Mouse (Mus musculus) testis, adult 2 months (tissue): ENCODE measurements around the gene Zfp239. TPM values are rescaled to one million over a fixed set of nuclear protein-coding genes. Genes with fewer than 3 reads are reported as not detected.
A peak's percentile ranks its signal among the peaks of the same experiment; 100 is the strongest.

Source experiments
- H3K27ac ChIP-seq: fragments of 200-500 bp; 2 replicates; pipeline ENCODE4 v1.5.1; 2012; ENCODE audit warnings: low read depth, low read length; ENCODE audit not compliant: control insufficient read depth, insufficient read depth
- H3K27me3 ChIP-seq: fragments of 200-500 bp; 2 replicates; pipeline ENCODE4 v1.6.1; 2012; ENCODE audit warnings: mild to moderate bottlenecking, low read length, moderate library complexity; ENCODE audit not compliant: control insufficient read depth, insufficient read depth
- H3K36me3 ChIP-seq: fragments of 200-500 bp; 2 replicates; pipeline ENCODE4 v1.6.1; 2012; ENCODE audit warnings: mild to moderate bottlenecking, low read length; ENCODE audit not compliant: control insufficient read depth, insufficient read depth
- H3K4me1 ChIP-seq: fragments of 200-500 bp; 2 replicates; pipeline ENCODE4 v1.6.1; 2012; ENCODE audit warnings: low read length; ENCODE audit not compliant: control insufficient read depth, insufficient read depth
- H3K4me3 ChIP-seq: fragments of 200-500 bp; 2 replicates; pipeline ENCODE4 v1.5.1; 2012; ENCODE audit warnings: low read depth, mild to moderate bottlenecking, low read length, moderate library complexity, mixed read lengths; ENCODE audit not compliant: control insufficient read depth
- CTCF ChIP-seq: fragments of 200-500 bp; IDR thresholded peaks from 2 replicates; pipeline ENCODE4 v1.5.1; 2012; ENCODE audit warnings: low read depth, mild to moderate bottlenecking, inconsistent platforms, low read length, moderate library complexity; ENCODE audit not compliant: control insufficient read depth, insufficient read depth, insufficient replicate concordance
- POLR2A ChIP-seq: fragments of 200-500 bp; IDR thresholded peaks from 2 replicates; pipeline ENCODE4 v1.6.1; 2012; ENCODE audit warnings: low read depth, mild to moderate bottlenecking, inconsistent platforms, low read length, moderate library complexity; ENCODE audit not compliant: control insufficient read depth
- polyA plus RNA-seq: library from polyadenylated mRNA; depleted of rRNA; stranded (reverse); fragments of >200 nt; gene quantifications from 2 replicates; pipeline ENCODE4 v1.2.3, GENCODE M21; 2012

Zfp239 gene
- polyA plus RNA-seq, 1 experiment, result 4.6 TPM

GRCm38 (mm10) chr6:117880394-117880838 is 18.5 kb downstream of the Zfp239 start:
- TF ChIP-seq CTCF, result no peak
- TF ChIP-seq POLR2A, result no peak
- Histone ChIP-seq H3K4me1 (peaks cover 3% of the 10 kb centered on the region; the same call in 1 of the 2 replicates), H3K27me3 (no peaks in the 10 kb centered on the region), H3K27ac (peak overlapping the region; percentile 24; the same call in 1 of the 2 replicates), H3K4me3 (no peak overlapping the region), H3K36me3 (no peaks in the 10 kb centered on the region)

GRCm38 (mm10) chr6:117881229-117881628 is 19.3 kb downstream of the Zfp239 start:
- Histone ChIP-seq H3K4me1 (peaks cover 3% of the 10 kb centered on the region; the same call in 1 of the 2 replicates), H3K4me3 (no peak overlapping the region), H3K36me3 (no peaks in the 10 kb centered on the region), H3K27me3 (no peaks in the 10 kb centered on the region), H3K27ac (no peak overlapping the region)
- TF ChIP-seq POLR2A, result no peak
- TF ChIP-seq CTCF, result no peak

- TF ChIP-seq POLR2A (no peak), CTCF (no peak)
- Histone ChIP-seq H3K27me3 (no peaks in the 10 kb centered on the region), H3K36me3 (no peaks in the 10 kb centered on the region), H3K4me3 (no peak overlapping the region), H3K27ac (no peak overlapping the region), H3K4me1 (peaks cover 3% of the 10 kb centered on the region; the same call in 1 of the 2 replicates)
Observed at GRCm38 (mm10) chr6:117881997-117882396, 20.1 kb downstream of the Zfp239 start.

GRCm38 (mm10) chr6:117885943-117886342 is 24.0 kb downstream of the Zfp239 start:
- no peak for TF ChIP-seq POLR2A
- no peak for TF ChIP-seq CTCF
- Histone ChIP-seq H3K36me3 (no peaks in the 10 kb centered on the region), H3K4me1 (peaks cover 5% of the 10 kb centered on the region), H3K4me3 (no peak overlapping the region), H3K27me3 (no peaks in the 10 kb centered on the region), H3K27ac (no peak overlapping the region)

- no peaks in the 10 kb centered on the region for H3K36me3 ChIP-seq
- TF ChIP-seq CTCF, result no peak
- TF ChIP-seq POLR2A, result no peak
- no peak overlapping the region for H3K4me3 ChIP-seq
- H3K27ac ChIP-seq, result no peak overlapping the region
- no peaks in the 10 kb centered on the region for H3K27me3 ChIP-seq
- peaks cover 8% of the 10 kb centered on the region for H3K4me1 ChIP-seq
Observed at GRCm38 (mm10) chr6:117888032-117888431, 26.1 kb downstream of the Zfp239 start.

- TF ChIP-seq CTCF (no peak), POLR2A (no peak)
- H3K4me3 ChIP-seq, result no peak overlapping the region
- H3K27me3 ChIP-seq, result no peaks in the 10 kb centered on the region
- H3K36me3 ChIP-seq, result no peaks in the 10 kb centered on the region
- peaks cover 8% of the 10 kb centered on the region for H3K4me1 ChIP-seq
- no peak overlapping the region for H3K27ac ChIP-seq
Observed at GRCm38 (mm10) chr6:117888642-117889096, 26.8 kb downstream of the Zfp239 start.

- Histone ChIP-seq H3K27ac (no peak overlapping the region), H3K36me3 (no peaks in the 10 kb centered on the region), H3K4me1 (peaks cover 8% of the 10 kb centered on the region), H3K27me3 (no peaks in the 10 kb centered on the region), H3K4me3 (no peak overlapping the region)
- no peak for TF ChIP-seq POLR2A
- no peak for TF ChIP-seq CTCF
Observed at GRCm38 (mm10) chr6:117890257-117890656, 28.4 kb downstream of the Zfp239 start.
